Mouse (Mus musculus) midbrain, embryonic 11.5 days (tissue): ENCODE data around the gene Rps7. TPM values are rescaled to one million over a fixed set of nuclear protein-coding genes. Genes with fewer than 3 reads are reported as not detected.

Source experiments
- ATAC-seq: fragments of 200-750 bp; cut with Nextera tagmentation; 2 replicates; pipeline ENCODE4 v1.8.0; 2017; ENCODE audit warnings: moderate TSS enrichment, moderate library complexity; ENCODE audit not compliant: low FRiP score
- DNase-seq: peaks from one replicate; pipeline ENCODE4 v3.0.0; 2015; ENCODE audit warnings: low spot score; ENCODE audit errors: missing footprints
- H3K27ac ChIP-seq: fragments of 300-500 bp; sonication (generic); 2 replicates; pipeline ENCODE4 v1.5.1; 2014; ENCODE audit warnings: low read depth, low read length
- H3K27me3 ChIP-seq: fragments of 300-500 bp; sonication (generic); 2 replicates; pipeline ENCODE4 v1.6.1; 2014; ENCODE audit warnings: mild to moderate bottlenecking, low read length, moderate library complexity, mixed read lengths; ENCODE audit not compliant: control insufficient read depth, insufficient read depth
- H3K36me3 ChIP-seq: fragments of 300-500 bp; sonication (generic); 2 replicates; pipeline ENCODE4 v1.6.1; 2014; ENCODE audit warnings: mild to moderate bottlenecking, low read length, moderate library complexity, mixed read lengths; ENCODE audit not compliant: control insufficient read depth, insufficient read depth
- H3K4me1 ChIP-seq: fragments of 300-500 bp; sonication (generic); 2 replicates; pipeline ENCODE4 v1.6.1; 2014; ENCODE audit warnings: low read length; ENCODE audit not compliant: control insufficient read depth, insufficient read depth
- H3K4me2 ChIP-seq: fragments of 300-500 bp; sonication (generic); 2 replicates; pipeline ENCODE4 v1.6.1; 2014; ENCODE audit warnings: mild to moderate bottlenecking, moderate library complexity
- H3K4me3 ChIP-seq: fragments of 300-500 bp; sonication (generic); 2 replicates; pipeline ENCODE4 v1.5.1; 2014; ENCODE audit warnings: low read depth, low read length
- H3K9ac ChIP-seq: fragments of 300-500 bp; sonication (generic); 2 replicates; pipeline ENCODE4 v1.6.1; 2014; ENCODE audit warnings: low read length
- H3K9me3 ChIP-seq: fragments of 300-500 bp; sonication (generic); 2 replicates; pipeline ENCODE4 v1.6.1; 2016; ENCODE audit warnings: low read length; ENCODE audit not compliant: control insufficient read depth
- WGBS: fragments of 180-500 bp; shearing (Covaris S2); extraction: QIAGEN DNeasy Blood & Tissue Kit; methylation state at CpG from one replicate; pipeline ENCODE4 v1.1.7; 2014; 5-methylcytosine and 5-hydroxymethylcytosine counted together
- polyA plus RNA-seq: library from polyadenylated mRNA; unstranded; fragments of >200 nt; fragmentation: Nextera tagmentation; extraction: Ambion mirVana; gene quantifications from 2 replicates; pipeline ENCODE4 v1.2.1, GENCODE M21; 2014

Gene Rps7
- polyA plus RNA-seq, 1 experiment from 2014 or later: 750 TPM

DNA sequence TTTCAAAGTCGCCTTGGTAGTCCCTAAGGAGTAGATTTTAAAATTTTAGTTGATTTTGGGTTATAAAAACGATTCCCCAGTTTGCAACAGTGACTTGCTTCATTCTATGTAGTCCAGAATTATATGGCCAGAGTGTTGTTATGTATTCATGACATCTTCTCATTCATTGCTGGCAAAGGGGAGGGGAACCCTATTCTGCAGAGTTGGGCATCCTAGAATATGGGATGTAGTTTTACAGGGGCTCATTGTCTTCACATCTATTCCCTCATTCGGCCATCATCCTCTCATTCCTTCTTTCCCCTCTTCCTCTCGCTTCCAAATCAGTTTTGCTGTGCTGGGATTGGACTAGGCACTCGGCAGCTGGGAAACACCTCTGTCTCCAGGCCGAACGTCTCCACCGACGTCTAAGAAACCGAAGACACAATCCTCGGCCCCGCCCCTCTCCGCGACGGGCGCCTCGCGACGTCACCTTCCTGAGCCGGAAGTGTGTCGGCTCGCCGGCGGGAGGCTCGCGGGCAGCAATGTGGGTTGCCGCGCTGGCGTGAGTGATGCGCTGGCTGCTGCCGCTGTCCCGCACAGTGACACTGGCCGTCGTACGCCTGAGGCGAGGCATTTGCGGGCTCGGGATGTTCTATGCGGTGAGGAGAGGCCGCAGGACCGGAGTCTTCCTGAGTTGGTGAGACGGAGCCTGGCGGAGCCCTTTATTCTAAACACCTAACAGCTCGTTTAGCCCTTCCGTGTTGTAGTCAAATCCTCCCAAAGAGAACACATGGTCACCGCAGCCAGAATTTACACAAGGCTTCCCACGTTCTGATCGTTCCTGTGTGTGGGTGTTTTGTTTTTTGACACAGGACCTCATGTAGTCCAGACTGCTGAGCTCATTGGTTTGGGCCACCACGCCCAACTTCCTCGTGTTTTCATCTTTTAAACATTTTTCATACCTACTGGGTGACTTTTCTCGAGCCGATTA is 13.7 kb upstream of the Rps7 start, which contains the start of gene Rnaseh1:
Gene Rnaseh1 (plus strand): TSS at position 462 of the 970 bp plus-strand sequence.
- Histone ChIP-seq H3K4me2 (peak within 1 kb of the TSS; percentile 74), H3K9me3 (no peaks in the 10 kb centered on the region), H3K27ac (no peak within 1 kb of the TSS), H3K4me3 (peak within 1 kb of the TSS; percentile 85), H3K4me1 (peaks cover 6% of the 10 kb centered on the region), H3K9ac (peak within 1 kb of the TSS; percentile 78), H3K36me3 (no peaks in the 10 kb centered on the region; the same call in 1 of the 2 replicates), H3K27me3 (no peaks in the 10 kb centered on the region)
- ATAC-seq (peak; percentile 96), DNase-seq (peak; percentile 99)
- 2% methylated on average over 52 of the region's 52 CpGs for WGBS

DNA sequence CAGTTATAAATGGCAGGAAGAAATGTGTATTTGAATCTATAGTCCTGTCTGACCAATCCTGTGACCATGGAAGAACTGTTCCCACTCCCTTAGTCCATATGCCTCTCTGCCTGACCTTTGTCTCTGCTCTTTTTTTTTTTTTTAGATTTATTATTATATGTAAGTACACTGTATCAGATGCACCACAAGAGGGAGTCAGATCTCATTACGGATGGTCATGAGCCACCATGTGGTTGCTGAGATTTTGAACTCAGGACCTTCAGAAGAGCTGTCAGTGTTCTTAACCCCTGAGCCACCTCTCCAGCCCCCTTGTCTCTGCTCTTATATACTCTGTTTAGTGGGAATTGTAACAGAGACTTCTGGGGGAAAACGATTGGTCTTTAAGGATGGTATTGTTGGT is 3.0 kb upstream of the Rps7 start:
- Histone ChIP-seq H3K27ac (no peak overlapping the region), H3K9ac (no peak overlapping the region), H3K4me2 (no peak overlapping the region), H3K27me3 (no peaks in the 10 kb centered on the region), H3K9me3 (no peaks in the 10 kb centered on the region), H3K4me3 (no peak overlapping the region), H3K4me1 (peaks cover 8% of the 10 kb centered on the region), H3K36me3 (peaks cover 5% of the 10 kb centered on the region)
- ATAC-seq: no peak
- 76% methylated on average over 2 of the region's 2 CpGs for WGBS
- DNase-seq: no peak

DNA sequence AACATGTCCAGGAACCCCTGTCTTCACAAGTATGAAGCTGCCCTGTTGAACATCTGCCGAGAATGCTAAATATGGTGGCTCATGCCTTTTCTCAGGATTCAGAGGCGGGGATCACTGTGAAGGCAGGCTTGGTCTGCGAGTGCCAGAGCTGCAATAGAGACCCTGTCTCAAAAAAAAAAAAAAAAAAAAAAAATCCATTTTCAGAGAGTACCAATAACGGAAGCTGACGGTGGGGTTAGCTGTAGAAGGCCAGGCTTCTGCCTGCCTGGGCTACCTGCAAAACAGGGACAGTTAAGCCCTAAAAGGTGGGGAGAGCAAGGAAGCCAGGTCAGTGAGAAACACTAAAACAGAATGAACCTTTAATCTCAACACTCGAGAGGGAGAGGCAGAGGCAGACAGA is 790 bp upstream of the Rps7 start:
- DNase-seq (no peak), ATAC-seq (no peak)
- Histone ChIP-seq H3K27me3 (no peaks in the 10 kb centered on the region), H3K9me3 (no peaks in the 10 kb centered on the region), H3K4me3 (peak overlapping the region; percentile 88; the same call in 1 of the 2 replicates), H3K27ac (no peak overlapping the region), H3K4me2 (peak overlapping the region; percentile 80), H3K4me1 (peaks cover 8% of the 10 kb centered on the region), H3K36me3 (peaks cover 13% of the 10 kb centered on the region), H3K9ac (no peak overlapping the region)
- 84% methylated on average over 6 of the region's 6 CpGs for WGBS

DNA sequence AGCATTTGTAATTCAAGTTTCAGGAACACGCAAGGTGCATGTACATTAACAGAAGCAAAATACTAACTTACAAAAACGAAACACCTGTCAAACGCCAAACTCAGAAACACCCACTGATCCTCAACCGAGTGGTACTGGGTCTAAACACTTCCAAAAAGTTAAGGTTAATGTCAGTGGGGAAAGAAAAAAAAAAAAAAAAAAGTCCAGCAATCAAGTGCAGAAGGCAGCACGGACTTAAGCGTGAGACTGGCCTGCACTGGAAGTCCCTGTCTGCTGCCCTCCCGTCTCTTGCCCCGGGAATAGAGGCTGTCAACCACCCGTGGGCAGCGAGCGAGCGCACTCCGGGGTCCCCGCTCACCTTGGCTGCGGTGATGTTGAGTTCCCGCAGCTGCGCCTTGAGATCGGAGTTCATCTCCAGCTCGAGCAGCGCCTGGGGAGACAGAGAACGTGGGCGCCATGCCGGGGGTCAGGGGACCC is 657 bp downstream of the Rps7 start:
- peak overlapping the region; percentile 88 for H3K4me3 ChIP-seq
- 2% methylated on average over 23 of the region's 23 CpGs for WGBS
- H3K27me3 ChIP-seq: no peaks in the 10 kb centered on the region
- peak overlapping the region; percentile 97 for H3K9ac ChIP-seq
- DNase-seq: no peak
- H3K4me2 ChIP-seq: peak overlapping the region; percentile 80
- peak overlapping the region; percentile 68 for H3K27ac ChIP-seq
- no peak; the same call in 1 of the 2 replicates for ATAC-seq
- H3K36me3 ChIP-seq: peaks cover 21% of the 10 kb centered on the region
- no peaks in the 10 kb centered on the region for H3K9me3 ChIP-seq
- peaks cover 8% of the 10 kb centered on the region for H3K4me1 ChIP-seq

GRCm38 (mm10) chr12:28628436-28628835 is 7.3 kb downstream of the Rps7 start:
- Histone ChIP-seq H3K27me3 (no peaks in the 10 kb centered on the region), H3K4me2 (no peak overlapping the region), H3K9ac (no peak overlapping the region), H3K4me1 (no peaks in the 10 kb centered on the region), H3K36me3 (peaks cover 22% of the 10 kb centered on the region), H3K4me3 (no peak overlapping the region), H3K27ac (no peak overlapping the region), H3K9me3 (no peaks in the 10 kb centered on the region)
- ATAC-seq: no peak
- DNase-seq: no peak
- 94% methylated on average over 2 of the region's 2 CpGs for WGBS

DNA sequence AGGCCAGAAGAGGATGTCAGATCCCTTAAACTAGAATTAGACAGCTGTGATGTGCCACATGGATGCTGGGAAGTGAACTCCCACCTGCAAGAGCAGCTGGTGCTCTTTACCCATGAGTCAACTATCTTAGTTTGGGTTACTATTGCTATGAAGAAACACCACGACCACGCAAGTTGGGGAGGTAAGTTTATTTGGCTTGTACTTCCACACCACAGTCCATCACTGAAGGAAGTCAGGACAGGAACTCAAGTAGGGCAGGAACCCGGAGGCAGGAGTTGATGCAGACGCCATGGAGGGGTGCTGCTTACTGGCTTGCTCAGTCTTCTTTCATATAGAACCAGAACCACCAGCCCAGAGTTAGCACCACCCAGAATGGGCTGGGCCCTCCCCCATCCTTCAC is 8.7 kb downstream of the Rps7 start:
- H3K27ac ChIP-seq: no peak overlapping the region
- H3K4me2 ChIP-seq: no peak overlapping the region
- DNase-seq (no peak), ATAC-seq (no peak)
- H3K4me1 ChIP-seq: no peaks in the 10 kb centered on the region
- no peaks in the 10 kb centered on the region for H3K9me3 ChIP-seq
- WGBS: 77% methylated on average over 4 of the region's 4 CpGs
- H3K36me3 ChIP-seq: peaks cover 16% of the 10 kb centered on the region
- no peak overlapping the region for H3K4me3 ChIP-seq
- no peak overlapping the region for H3K9ac ChIP-seq
- H3K27me3 ChIP-seq: no peaks in the 10 kb centered on the region

GRCm38 (mm10) chr12:28625407-28625806 is 10.3 kb downstream of the Rps7 start:
- Histone ChIP-seq H3K27ac (no peak overlapping the region), H3K9ac (no peak overlapping the region), H3K4me2 (no peak overlapping the region), H3K4me1 (no peaks in the 10 kb centered on the region), H3K36me3 (peaks cover 10% of the 10 kb centered on the region), H3K4me3 (no peak overlapping the region), H3K9me3 (no peaks in the 10 kb centered on the region), H3K27me3 (no peaks in the 10 kb centered on the region)
- WGBS: 87% methylated on average over 7 of the region's 7 CpGs
- no peak for DNase-seq
- ATAC-seq: no peak

DNA sequence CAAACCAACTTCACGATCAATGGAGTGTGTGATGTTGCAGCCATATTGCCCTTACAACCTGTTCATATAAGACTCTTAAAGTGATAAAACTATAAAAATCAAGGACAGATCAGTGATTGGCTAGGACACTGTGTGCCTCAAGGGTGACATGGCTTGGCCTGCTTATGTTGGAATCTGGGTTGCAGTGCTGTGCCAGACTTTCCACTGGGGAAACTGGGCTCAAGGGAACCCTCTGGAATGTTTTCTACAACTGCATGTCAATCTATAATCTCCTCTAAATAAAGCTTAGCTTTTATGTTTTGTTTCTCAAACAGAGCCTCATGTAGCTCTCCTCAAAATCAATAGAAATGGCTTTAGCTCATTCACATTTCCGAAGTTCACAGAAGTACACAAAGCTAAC is 11.5 kb downstream of the Rps7 start:
- 86% methylated on average over 2 of the region's 2 CpGs for WGBS
- H3K4me1 ChIP-seq: no peaks in the 10 kb centered on the region
- H3K27ac ChIP-seq: no peak overlapping the region
- H3K27me3 ChIP-seq: no peaks in the 10 kb centered on the region
- DNase-seq (no peak), ATAC-seq (no peak)
- H3K4me3 ChIP-seq: no peak overlapping the region
- no peak overlapping the region for H3K4me2 ChIP-seq
- no peaks in the 10 kb centered on the region for H3K9me3 ChIP-seq
- peaks cover 2% of the 10 kb centered on the region for H3K36me3 ChIP-seq
- no peak overlapping the region for H3K9ac ChIP-seq

GRCm38 (mm10) chr12:28623195-28623594 is 12.6 kb downstream of the Rps7 start, which contains the start of gene Colec11:
Gene Colec11 (minus strand): TSS chr12:28623377.
- DNase-seq (no peak), ATAC-seq (no peak)
- WGBS: 59% methylated on average over 5 of the region's 5 CpGs
- H3K4me1 ChIP-seq: no peaks in the 10 kb centered on the region
- H3K27me3 ChIP-seq: no peaks in the 10 kb centered on the region
- no peak within 1 kb of the TSS for H3K9ac ChIP-seq
- H3K4me3 ChIP-seq: no peak within 1 kb of the TSS
- H3K27ac ChIP-seq: no peak within 1 kb of the TSS
- no peaks in the 10 kb centered on the region for H3K36me3 ChIP-seq
- H3K4me2 ChIP-seq: no peak within 1 kb of the TSS
- H3K9me3 ChIP-seq: no peaks in the 10 kb centered on the region
